Mouse (Mus musculus) CH12.LX (cell line): ENCODE data around the gene Pdyn. TPM values are rescaled to one million over a fixed set of nuclear protein-coding genes. Genes with fewer than 3 reads are reported as not detected.

Experiments used
- DNase-seq: peaks from one replicate; pipeline ENCODE4 v3.0.0-alpha.2; 2013; ENCODE audit errors: extremely low read depth
- H3K27ac ChIP-seq: 2 replicates; pipeline ENCODE4 v1.5.1; 2012; ENCODE audit warnings: low read depth, mild to moderate bottlenecking, control low read depth, moderate library complexity; ENCODE audit not compliant: insufficient read depth
- H3K27me3 ChIP-seq: replicated peaks from 2 replicates; pipeline ENCODE3; 2012; ENCODE audit warnings: inconsistent platforms
- H3K36me3 ChIP-seq, 2 experiments: replicated peaks in 1 of 2; 2 replicates each; pipeline versions ENCODE3 to v1.6.1; 2012; ENCODE audit warnings: inconsistent platforms in 1 of 2, low read length in 1 of 2, mild to moderate bottlenecking in 1 of 2, mixed read lengths in 1 of 2, moderate library complexity in 1 of 2; ENCODE audit not compliant: control insufficient read depth in 1 of 2, insufficient read depth in 1 of 2
- H3K4me1 ChIP-seq, 2 experiments: 2 replicates each; pipeline ENCODE4 v1.6.1; 2012; ENCODE audit warnings: inconsistent platforms in 1 of 2, moderate library complexity in 1 of 2; ENCODE audit not compliant: insufficient read depth in 2 of 2, control insufficient read depth in 1 of 2
- H3K4me2 ChIP-seq: 2 replicates; pipeline ENCODE4 v1.6.1; 2012; ENCODE audit warnings: low read depth, mild to moderate bottlenecking, control low read depth; ENCODE audit not compliant: poor library complexity, insufficient read depth, severe bottlenecking
- H3K4me3 ChIP-seq, 3 experiments: fragments of 150-350 bp in 1 of 3; sonication (generic) in 1 of 3; replicated peaks in 1 of 3; 2 replicates each; pipeline versions ENCODE3 to v1.5.1; 2011 to 2012; ENCODE audit warnings: low read depth in 2 of 3, low read length in 2 of 3, mild to moderate bottlenecking in 2 of 3, moderate library complexity in 2 of 3, control low read depth in 1 of 3, improper control_type of control experiment in 1 of 3, inconsistent platforms in 1 of 3, mixed read lengths in 1 of 3; ENCODE audit not compliant: poor library complexity in 1 of 3
- H3K79me2 ChIP-seq: replicated peaks from 2 replicates; pipeline ENCODE4 v1.6.1; 2012; ENCODE audit warnings: mild to moderate bottlenecking, moderate library complexity; ENCODE audit not compliant: control insufficient read depth, poor library complexity, insufficient read depth, severe bottlenecking; ENCODE audit errors: extremely low read depth
- H3K9ac ChIP-seq: 2 replicates; pipeline ENCODE4 v1.6.1; 2012; ENCODE audit warnings: low read depth, mild to moderate bottlenecking, control low read depth, moderate library complexity; ENCODE audit not compliant: insufficient read depth
- H3K9me3 ChIP-seq: replicated peaks from 2 replicates; pipeline ENCODE3; 2012; ENCODE audit warnings: low read length, inconsistent platforms, mixed read lengths
- CHD2 ChIP-seq: IDR thresholded peaks from 2 replicates; pipeline ENCODE4 v1.6.1; 2011; ENCODE audit warnings: low read length, improper control_type of control experiment
- CTCF ChIP-seq, 2 experiments: IDR thresholded peaks in 1 of 2; conservative IDR thresholded peaks in 1 of 2; 2 replicates each; pipeline ENCODE4 v1.5.1; 2011 to 2012; ENCODE audit warnings: low read depth in 2 of 2, low read length in 2 of 2, improper control_type of control experiment in 1 of 2, inconsistent platforms in 1 of 2, mild to moderate bottlenecking in 1 of 2, moderate library complexity in 1 of 2
- E2F4 ChIP-seq: IDR thresholded peaks from 2 replicates; pipeline ENCODE4 v1.6.1; 2011; ENCODE audit warnings: low read depth, low read length, improper control_type of control experiment; ENCODE audit not compliant: insufficient replicate concordance
- KAT2A ChIP-seq: IDR thresholded peaks from 2 replicates; pipeline ENCODE4 v1.6.1; 2012; ENCODE audit warnings: low read length, improper control_type of control experiment, inconsistent platforms; ENCODE audit not compliant: insufficient replicate concordance
- MAFK ChIP-seq: IDR thresholded peaks from 2 replicates; pipeline ENCODE4 v1.6.1; 2011; ENCODE audit warnings: low read length, improper control_type of control experiment; ENCODE audit not compliant: insufficient replicate concordance
- MAX ChIP-seq: IDR thresholded peaks from 2 replicates; pipeline ENCODE4 v1.6.1; 2011; ENCODE audit warnings: low read length, improper control_type of control experiment
- MEF2A ChIP-seq: IDR thresholded peaks from 2 replicates; pipeline ENCODE4 v1.6.1; 2014; ENCODE audit warnings: low read depth, mild to moderate bottlenecking, inconsistent platforms, low read length, improper control_type of control experiment, borderline replicate concordance
- MXI1 ChIP-seq: IDR thresholded peaks from 2 replicates; pipeline ENCODE4 v1.6.1; 2011; ENCODE audit warnings: mild to moderate bottlenecking, low read depth, low read length, improper control_type of control experiment
- MYC ChIP-seq: IDR thresholded peaks from 2 replicates; pipeline ENCODE4 v1.6.1; 2011; ENCODE audit warnings: low read depth, mild to moderate bottlenecking, improper control_type of control experiment, low read length
- NELFE ChIP-seq: IDR thresholded peaks from 2 replicates; pipeline ENCODE4 v1.6.1; 2011; ENCODE audit warnings: low read depth, low read length, improper control_type of control experiment
- PAX5 ChIP-seq: IDR thresholded peaks from 2 replicates; pipeline ENCODE4 v1.6.1; 2012; ENCODE audit warnings: low read length, inconsistent platforms, mixed read lengths
- RAD21 ChIP-seq: IDR thresholded peaks from 2 replicates; pipeline ENCODE4 v1.6.1; 2011; ENCODE audit warnings: low read depth, mild to moderate bottlenecking, low read length, improper control_type of control experiment, moderate library complexity
- SMC3 ChIP-seq: IDR thresholded peaks from 2 replicates; pipeline ENCODE4 v1.6.1; 2011; ENCODE audit warnings: low read depth, low read length, improper control_type of control experiment
- TBP ChIP-seq: conservative IDR thresholded peaks from 2 replicates; pipeline ENCODE4 v1.6.1; 2011; ENCODE audit warnings: low read depth, low read length, improper control_type of control experiment
- TCF12 ChIP-seq: IDR thresholded peaks from 2 replicates; pipeline ENCODE4 v1.6.1; 2014; ENCODE audit warnings: low read depth, mild to moderate bottlenecking, inconsistent platforms, low read length, improper control_type of control experiment
- USF1 ChIP-seq: IDR thresholded peaks from 2 replicates; pipeline ENCODE4 v1.6.1; 2014; ENCODE audit warnings: low read depth, mild to moderate bottlenecking, inconsistent platforms, low read length, improper control_type of control experiment
- ZC3H11A ChIP-seq: IDR thresholded peaks from 2 replicates; pipeline ENCODE4 v1.6.1; 2012; ENCODE audit warnings: low read depth, mild to moderate bottlenecking, inconsistent platforms, low read length, improper control_type of control experiment
- ZKSCAN1 ChIP-seq: IDR thresholded peaks from 2 replicates; pipeline ENCODE4 v1.6.1; 2012; ENCODE audit warnings: low read depth, inconsistent platforms, low read length, improper control_type of control experiment, borderline replicate concordance
- ZNF384 ChIP-seq: IDR thresholded peaks from 2 replicates; pipeline ENCODE4 v1.6.1; 2012; ENCODE audit warnings: low read depth, low read length, improper control_type of control experiment, inconsistent platforms
- dilution Hi-C: fragments of 300-500 bp; cut with MboI; formaldehyde crosslinking; loops from 2 replicates; pipeline ENCODE4 v1.14.3; 2020; ENCODE audit warnings: low sequenced_read_pairs; ENCODE audit not compliant: extremely low pct_unique_long_range_greater_than_20kb, extremely low pct_ligation_motif_present
- in situ Hi-C: fragments of 300-500 bp; cut with MboI; formaldehyde crosslinking; loops from 3 replicates; pipeline ENCODE4 v1.14.3; 2019; ENCODE audit warnings: low sequenced_read_pairs, low pct_ligation_motif_present, low pct_unique_long_range_greater_than_20kb, mixed read lengths
- polyA plus RNA-seq: library from polyadenylated mRNA; unstranded; fragments of >175 nt; gene quantifications from 2 replicates; pipeline ENCODE4 v1.2.1, GENCODE M21; 2012; ENCODE audit warnings: low read depth; ENCODE audit not compliant: insufficient read length
- total RNA-seq, 2 experiments: library from RNA; depleted of rRNA; stranded (reverse); fragments of 300-350 nt in 1 of 2; fragments of >200 nt in 1 of 2; gene quantifications; 2 replicates each; pipeline ENCODE4 v1.2.3; 2012 to 2014

Pdyn gene
- total and polyA plus RNA-seq, 3 experiments, result not detected

- no peaks in the 10 kb centered on the region for H3K9me3 ChIP-seq
- no peak overlapping the region for H3K4me3 ChIP-seq
- no peak overlapping the region for H3K27ac ChIP-seq
- H3K36me3 ChIP-seq, result no peaks in the 10 kb centered on the region
- no peak overlapping the region for H3K4me2 ChIP-seq
- no peak overlapping the region for H3K9ac ChIP-seq
- TF ChIP-seq ZC3H11A (no peak), MYC (no peak), RAD21 (no peak), KAT2A (no peak), E2F4 (no peak), MEF2A (no peak), TBP (no peak), CHD2 (no peak), NELFE (no peak), MAFK (no peak), PAX5 (no peak), ZNF384 (no peak), USF1 (no peak), MXI1 (no peak), MAX (no peak), TCF12 (no peak)
- dilution Hi-C loops (no loop called here), in situ Hi-C loops (no loop called here)
- H3K27me3 ChIP-seq, result no peaks in the 10 kb centered on the region
- no peak for DNase-seq
- H3K4me1 ChIP-seq, result no peaks in the 10 kb centered on the region
- H3K79me2 ChIP-seq, result no peaks in the 10 kb centered on the region
These were observed 37.2 kb downstream of the Pdyn start for GRCm38 (mm10) chr2:129662484-129662883.

- no peak overlapping the region for H3K4me3 ChIP-seq
- TF ChIP-seq CTCF (conservative IDR thresholded peaks at IDR 0.05 in 1 of 2, IDR thresholded peaks at IDR 0.05 in 1 of 2; ENCODE audit: low read depth in 2 of 2, low read length in 2 of 2) (peak in 1 of 2 experiments; percentile 71; a peak in 2 of 4 replicates), SMC3 (peak; percentile 83), RAD21 (peak; percentile 72), ZKSCAN1 (no peak), KAT2A (no peak)
- TF ChIP-seq, all 38 proteins: peak for 3
- no peaks in the 10 kb centered on the region for H3K36me3 ChIP-seq
- H3K79me2 ChIP-seq, result no peaks in the 10 kb centered on the region
- no peak overlapping the region for H3K9ac ChIP-seq
- dilution Hi-C loops, result no loop called here
- no peak overlapping the region for H3K4me2 ChIP-seq
- in situ Hi-C loops, result no loop called here
- H3K27ac ChIP-seq, result no peak overlapping the region
- H3K4me1 ChIP-seq, result no peaks in the 10 kb centered on the region
- H3K9me3 ChIP-seq, result no peaks in the 10 kb centered on the region
- H3K27me3 ChIP-seq, result no peaks in the 10 kb centered on the region
- peak; percentile 13 for DNase-seq
These were observed 39.6 kb downstream of the Pdyn start for GRCm38 (mm10) chr2:129660020-129660419.
